Mouse (Mus musculus): ENCODE results near the gene Slc26a3. TPM values are rescaled to one million over a fixed set of nuclear protein-coding genes. Genes with fewer than 3 reads are reported as not detected.
A peak's percentile ranks its signal among the peaks of the same experiment; 100 is the strongest.

Slc26a3 gene
- total and polyA plus RNA-seq, 2 experiments = 0.09 to 0.37 TPM

- Histone ChIP-seq H3K4me1 (ENCODE audit: control insufficient read depth, insufficient read depth, low read length) (no peaks in the 10 kb centered on the region), H3K9ac (ENCODE audit: low read depth, low read length) (no peak overlapping the region), H3K4me3 (ENCODE audit: insufficient read depth, low read depth, low read length) (no peak overlapping the region), H3K27ac (replicated peaks; ENCODE audit: insufficient read depth, low read depth, low read length) (no peak overlapping the region), H3K36me3 (ENCODE audit: control insufficient read depth, insufficient read depth, low read length) (no peaks in the 10 kb centered on the region), H3K79me2 (ENCODE audit: control insufficient read depth, insufficient read depth, low read length) (no peaks in the 10 kb centered on the region), H3K27me3 (ENCODE audit: control insufficient read depth, insufficient read depth, low read length) (peaks cover 6% of the 10 kb centered on the region; the same call in 1 of the 2 replicates)
- 33% methylated on average over 2 of the region's 2 CpGs for WGBS
- DNase-seq (ENCODE audit: extremely low read depth, low read depth, low spot score) = no peak
- no peak for TF ChIP-seq POLR2A (IDR thresholded peaks at IDR 0.05; ENCODE audit: extremely low read depth, insufficient read depth, low read length)
- TF ChIP-seq CTCF (IDR thresholded peaks at IDR 0.05; ENCODE audit: low read depth, low read length) = no peak
Measured at GRCm38 (mm10) chr12:31380878-31381277, 9.8 kb upstream of the Slc26a3 start.

- no peak overlapping the region for H3K27ac ChIP-seq (replicated peaks; ENCODE audit: insufficient read depth, low read depth, low read length)
- WGBS = 77% methylated on average over 2 of the region's 2 CpGs
- no peak overlapping the region for H3K9ac ChIP-seq (ENCODE audit: low read depth, low read length)
- DNase-seq (ENCODE audit: extremely low read depth, low read depth, low spot score) = no peak
- no peaks in the 10 kb centered on the region for H3K36me3 ChIP-seq (ENCODE audit: control insufficient read depth, insufficient read depth, low read length)
- TF ChIP-seq POLR2A (IDR thresholded peaks at IDR 0.05; ENCODE audit: extremely low read depth, insufficient read depth, low read length) = no peak
- TF ChIP-seq CTCF (IDR thresholded peaks at IDR 0.05; ENCODE audit: low read depth, low read length) = no peak
- H3K4me3 ChIP-seq (ENCODE audit: insufficient read depth, low read depth, low read length) = no peak overlapping the region
- peaks cover 6% of the 10 kb centered on the region; the same call in 1 of the 2 replicates for H3K27me3 ChIP-seq (ENCODE audit: control insufficient read depth, insufficient read depth, low read length)
- H3K4me1 ChIP-seq (ENCODE audit: control insufficient read depth, insufficient read depth, low read length) = no peaks in the 10 kb centered on the region
- no peaks in the 10 kb centered on the region for H3K79me2 ChIP-seq (ENCODE audit: control insufficient read depth, insufficient read depth, low read length)
Measured at GRCm38 (mm10) chr12:31382451-31382850, 8.2 kb upstream of the Slc26a3 start.

- Histone ChIP-seq H3K4me3 (ENCODE audit: insufficient read depth, low read depth, low read length) (no peak overlapping the region), H3K79me2 (ENCODE audit: control insufficient read depth, insufficient read depth, low read length) (no peaks in the 10 kb centered on the region)
- 66% methylated on average over 3 of the region's 3 CpGs for WGBS
Measured at GRCm38 (mm10) chr12:31387303-31387702, 3.4 kb upstream of the Slc26a3 start.

GRCm38 (mm10) chr12:31391696-31392095, 1.0 kb downstream of the Slc26a3 start:
- Histone ChIP-seq H3K36me3 (ENCODE audit: control insufficient read depth, insufficient read depth, low read length) (no peaks in the 10 kb centered on the region), H3K27me3 (ENCODE audit: control insufficient read depth, insufficient read depth, low read length) (peaks cover 3% of the 10 kb centered on the region; the same call in 1 of the 2 replicates), H3K4me3 (ENCODE audit: insufficient read depth, low read depth, low read length) (no peak overlapping the region), H3K9ac (ENCODE audit: low read depth, low read length) (no peak overlapping the region), H3K79me2 (ENCODE audit: control insufficient read depth, insufficient read depth, low read length) (no peaks in the 10 kb centered on the region), H3K4me1 (ENCODE audit: control insufficient read depth, insufficient read depth, low read length) (no peaks in the 10 kb centered on the region), H3K27ac (replicated peaks; ENCODE audit: insufficient read depth, low read depth, low read length) (no peak overlapping the region)
- WGBS = 96% methylated on average over 12 of the region's 12 CpGs
- no peak for TF ChIP-seq POLR2A (IDR thresholded peaks at IDR 0.05; ENCODE audit: extremely low read depth, insufficient read depth, low read length)
- TF ChIP-seq CTCF (IDR thresholded peaks at IDR 0.05; ENCODE audit: low read depth, low read length) = no peak
- no peak for DNase-seq (ENCODE audit: extremely low read depth, low read depth, low spot score)

More at GRCm38 (mm10) chr12:31387303-31387702, 3.4 kb upstream of the Slc26a3 start:
- H3K36me3 ChIP-seq (ENCODE audit: control insufficient read depth, insufficient read depth, low read length) = no peaks in the 10 kb centered on the region
- no peak overlapping the region for H3K9ac ChIP-seq (ENCODE audit: low read depth, low read length)
- no peak for DNase-seq (ENCODE audit: extremely low read depth, low read depth, low spot score)
- H3K4me1 ChIP-seq (ENCODE audit: control insufficient read depth, insufficient read depth, low read length) = no peaks in the 10 kb centered on the region
- no peak overlapping the region for H3K27ac ChIP-seq (replicated peaks; ENCODE audit: insufficient read depth, low read depth, low read length)
- H3K27me3 ChIP-seq (ENCODE audit: control insufficient read depth, insufficient read depth, low read length) = peaks cover 9% of the 10 kb centered on the region; the same call in 1 of the 2 replicates
- peak; percentile 32; the same call in 1 of the 2 replicates for TF ChIP-seq CTCF (IDR thresholded peaks at IDR 0.05; ENCODE audit: low read depth, low read length)
- TF ChIP-seq POLR2A (IDR thresholded peaks at IDR 0.05; ENCODE audit: extremely low read depth, insufficient read depth, low read length) = no peak

GRCm38 (mm10) chr12:31395895-31396294, 5.2 kb downstream of the Slc26a3 start:
- H3K9ac ChIP-seq (ENCODE audit: low read depth, low read length) = no peak overlapping the region
- WGBS = 100% methylated on average over 1 of the region's 1 CpGs

GRCm38 (mm10) chr12:31397709-31398108, 7.0 kb downstream of the Slc26a3 start:
- WGBS = 82% methylated on average over 4 of the region's 4 CpGs

More at GRCm38 (mm10) chr12:31395895-31396294, 5.2 kb downstream of the Slc26a3 start:
- H3K4me1 ChIP-seq (ENCODE audit: control insufficient read depth, insufficient read depth, low read length) = no peaks in the 10 kb centered on the region
- no peaks in the 10 kb centered on the region for H3K36me3 ChIP-seq (ENCODE audit: control insufficient read depth, insufficient read depth, low read length)
- peaks cover 13% of the 10 kb centered on the region; the same call in 1 of the 2 replicates for H3K27me3 ChIP-seq (ENCODE audit: control insufficient read depth, insufficient read depth, low read length)
- H3K4me3 ChIP-seq (ENCODE audit: insufficient read depth, low read depth, low read length) = no peak overlapping the region
- TF ChIP-seq CTCF (IDR thresholded peaks at IDR 0.05; ENCODE audit: low read depth, low read length) (no peak), POLR2A (IDR thresholded peaks at IDR 0.05; ENCODE audit: extremely low read depth, insufficient read depth, low read length) (no peak)
- H3K27ac ChIP-seq (replicated peaks; ENCODE audit: insufficient read depth, low read depth, low read length) = no peak overlapping the region
- H3K79me2 ChIP-seq (ENCODE audit: control insufficient read depth, insufficient read depth, low read length) = no peaks in the 10 kb centered on the region
- no peak for DNase-seq (ENCODE audit: extremely low read depth, low read depth, low spot score)

More at GRCm38 (mm10) chr12:31397709-31398108, 7.0 kb downstream of the Slc26a3 start:
- Histone ChIP-seq H3K4me1 (ENCODE audit: control insufficient read depth, insufficient read depth, low read length) (peaks cover 5% of the 10 kb centered on the region; the same call in 1 of the 2 replicates), H3K4me3 (ENCODE audit: insufficient read depth, low read depth, low read length) (no peak overlapping the region), H3K27me3 (ENCODE audit: control insufficient read depth, insufficient read depth, low read length) (peaks cover 10% of the 10 kb centered on the region; the same call in 1 of the 2 replicates), H3K79me2 (ENCODE audit: control insufficient read depth, insufficient read depth, low read length) (no peaks in the 10 kb centered on the region), H3K9ac (ENCODE audit: low read depth, low read length) (no peak overlapping the region), H3K27ac (replicated peaks; ENCODE audit: insufficient read depth, low read depth, low read length) (no peak overlapping the region), H3K36me3 (ENCODE audit: control insufficient read depth, insufficient read depth, low read length) (no peaks in the 10 kb centered on the region)
- no peak for TF ChIP-seq POLR2A (IDR thresholded peaks at IDR 0.05; ENCODE audit: extremely low read depth, insufficient read depth, low read length)
- DNase-seq (ENCODE audit: extremely low read depth, low read depth, low spot score) = no peak

All from liver, adult 2 months (tissue).